Mouse (Mus musculus) small intestine, adult 2 months (tissue): ENCODE results near the gene Sppl3. TPM values are rescaled to one million over a fixed set of nuclear protein-coding genes. Genes with fewer than 3 reads are reported as not detected.

Experiments
- H3K27ac ChIP-seq: fragments of 200-500 bp; 2 replicates; pipeline ENCODE4 v1.5.1; 2012; ENCODE audit warnings: low read depth, low read length, control low read depth, inconsistent platforms; ENCODE audit not compliant: insufficient read depth
- H3K27me3 ChIP-seq: fragments of 200-500 bp; 2 replicates; pipeline ENCODE4 v1.6.1; 2012; ENCODE audit warnings: mild to moderate bottlenecking, moderate library complexity, low read length, inconsistent platforms; ENCODE audit not compliant: control insufficient read depth, insufficient read depth
- H3K36me3 ChIP-seq: fragments of 200-500 bp; 2 replicates; pipeline ENCODE4 v1.6.1; 2012; ENCODE audit warnings: mild to moderate bottlenecking, low read length, control low read depth, inconsistent platforms; ENCODE audit not compliant: control insufficient read depth, insufficient read depth
- H3K4me1 ChIP-seq: fragments of 200-500 bp; 2 replicates; pipeline ENCODE4 v1.6.1; 2012; ENCODE audit warnings: low read length, inconsistent platforms, mixed read lengths; ENCODE audit not compliant: control insufficient read depth, insufficient read depth, insufficient read length
- H3K4me3 ChIP-seq: fragments of 200-500 bp; 2 replicates; pipeline ENCODE4 v1.5.1; 2012; ENCODE audit warnings: low read depth, mild to moderate bottlenecking, control low read depth, inconsistent platforms, low read length, moderate library complexity
- CTCF ChIP-seq: fragments of 200-500 bp; IDR thresholded peaks from 2 replicates; pipeline ENCODE4 v1.5.1; 2012; ENCODE audit warnings: low read depth, mild to moderate bottlenecking, control low read depth, inconsistent platforms, low read length, moderate library complexity, mixed read lengths; ENCODE audit not compliant: insufficient replicate concordance, insufficient read length; ENCODE audit errors: extremely low read depth
- POLR2A ChIP-seq: fragments of 200-500 bp; IDR thresholded peaks from 2 replicates; pipeline ENCODE4 v1.6.1; 2012; ENCODE audit warnings: low read depth, mild to moderate bottlenecking, control low read depth, inconsistent platforms, low read length, moderate library complexity
- WGBS: fragments of 180-500 bp; shearing (Covaris S2); methylation state at CpG from one replicate; pipeline ENCODE4 v1.1.7; 2018; 5-methylcytosine and 5-hydroxymethylcytosine counted together
- polyA plus RNA-seq: library from polyadenylated mRNA; depleted of rRNA; stranded (reverse); fragments of >200 nt; gene quantifications from 2 replicates; pipeline ENCODE4 v1.2.3, GENCODE M21; 2012

Gene Sppl3
- polyA plus RNA-seq, 1 experiment: 101 TPM

DNA sequence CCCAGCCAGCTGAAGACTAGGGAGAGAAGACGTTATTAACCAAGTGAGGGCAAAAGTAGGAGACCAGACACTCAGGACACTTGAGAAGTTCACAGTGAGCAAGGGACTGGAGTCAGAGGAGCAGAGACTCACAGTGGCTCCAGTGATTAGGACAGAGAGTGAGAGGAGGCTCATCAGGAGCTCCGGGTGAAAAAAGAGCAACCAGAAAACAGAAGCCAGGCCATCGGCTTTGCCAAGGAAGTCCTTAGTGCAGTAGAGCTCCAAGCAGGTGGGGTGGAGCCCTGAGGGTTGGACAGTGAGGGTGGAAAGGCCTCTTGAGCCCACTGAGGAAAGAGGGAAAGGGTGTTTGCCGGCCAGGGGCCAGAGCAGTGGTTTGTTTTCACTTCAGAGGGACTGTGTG lies 7.9 kb downstream of the Sppl3 start:
- Histone ChIP-seq H3K36me3 (no peaks in the 10 kb centered on the region), H3K27ac (peak overlapping the region; percentile 12; the same call in 1 of the 2 replicates), H3K4me1 (peaks cover 15% of the 10 kb centered on the region), H3K27me3 (no peaks in the 10 kb centered on the region), H3K4me3 (no peak overlapping the region)
- TF ChIP-seq CTCF (no peak), POLR2A (no peak)
- 9% methylated on average over 4 of the region's 4 CpGs for WGBS

DNA sequence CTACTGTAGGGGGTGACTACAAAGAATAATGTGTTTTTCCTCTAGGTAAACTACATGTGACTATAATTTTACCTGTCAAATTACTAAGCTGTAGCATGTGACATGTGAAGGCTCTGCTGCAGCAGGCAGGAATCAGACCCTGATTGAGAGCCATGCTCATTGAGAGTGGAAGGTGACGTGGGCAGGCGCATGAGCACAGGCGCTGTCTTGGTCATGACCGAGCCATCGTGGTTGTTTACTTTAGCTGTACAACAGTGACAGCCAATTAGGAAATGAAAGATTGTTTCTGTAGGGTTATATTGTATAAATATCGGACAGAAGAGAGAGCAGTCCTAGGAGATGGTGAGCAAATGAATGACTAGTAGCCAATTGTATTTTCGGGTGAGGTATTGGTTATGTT lies 11.1 kb downstream of the Sppl3 start:
- Histone ChIP-seq H3K4me1 (peaks cover 10% of the 10 kb centered on the region), H3K27me3 (no peaks in the 10 kb centered on the region), H3K27ac (no peak overlapping the region), H3K36me3 (no peaks in the 10 kb centered on the region), H3K4me3 (no peak overlapping the region)
- TF ChIP-seq CTCF (no peak), POLR2A (no peak)
- 72% methylated on average over 7 of the region's 7 CpGs for WGBS

DNA sequence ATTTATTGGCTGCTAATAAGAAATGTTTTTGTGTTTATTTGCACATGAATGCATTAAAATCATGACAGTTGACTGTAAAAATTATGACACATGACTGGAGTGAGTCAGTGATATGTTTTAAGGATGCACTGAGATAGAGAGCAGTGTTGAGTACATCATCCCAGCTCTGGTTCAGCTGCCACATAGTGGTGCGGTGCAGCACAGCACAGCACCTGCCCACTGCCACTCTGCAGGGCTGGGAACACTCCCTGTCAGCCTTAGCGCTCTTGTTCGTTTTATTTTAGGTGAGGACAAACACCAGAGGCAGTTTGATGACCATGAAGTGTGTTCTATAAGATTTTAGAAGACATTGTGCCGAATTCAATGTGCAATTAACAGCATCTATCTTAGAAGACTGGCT lies 15.2 kb downstream of the Sppl3 start:
- no peak for TF ChIP-seq CTCF
- Histone ChIP-seq H3K27ac (no peak overlapping the region), H3K4me1 (peaks cover 6% of the 10 kb centered on the region; the same call in 1 of the 2 replicates), H3K4me3 (no peak overlapping the region), H3K36me3 (no peaks in the 10 kb centered on the region), H3K27me3 (no peaks in the 10 kb centered on the region)
- 51% methylated on average over 4 of the region's 4 CpGs for WGBS

DNA sequence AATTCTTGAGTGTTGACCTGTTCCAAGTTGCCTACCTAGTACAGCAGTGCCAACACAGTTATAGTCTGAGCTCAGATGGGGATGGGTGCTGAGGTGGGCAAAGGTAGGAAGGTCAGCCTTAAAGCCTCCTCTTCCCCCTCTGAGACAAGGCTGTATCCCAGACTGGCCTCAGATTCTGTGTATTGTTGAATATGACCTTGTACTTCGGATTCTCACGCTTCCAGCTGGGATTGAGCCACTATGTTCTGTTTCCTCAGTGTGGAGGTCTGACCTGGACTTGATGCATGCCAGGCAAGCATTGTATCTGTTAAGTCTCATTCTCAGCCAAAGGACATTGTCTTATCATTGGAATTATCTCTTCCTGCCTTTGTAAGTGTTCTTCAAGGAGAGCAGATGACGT lies 16.2 kb downstream of the Sppl3 start:
- TF ChIP-seq POLR2A: no peak
- no peak for TF ChIP-seq CTCF
- Histone ChIP-seq H3K27ac (no peak overlapping the region), H3K4me1 (peaks cover 13% of the 10 kb centered on the region; the same call in 1 of the 2 replicates), H3K36me3 (no peaks in the 10 kb centered on the region), H3K4me3 (no peak overlapping the region), H3K27me3 (no peaks in the 10 kb centered on the region)
- 69% methylated on average over 3 of the region's 3 CpGs for WGBS

DNA sequence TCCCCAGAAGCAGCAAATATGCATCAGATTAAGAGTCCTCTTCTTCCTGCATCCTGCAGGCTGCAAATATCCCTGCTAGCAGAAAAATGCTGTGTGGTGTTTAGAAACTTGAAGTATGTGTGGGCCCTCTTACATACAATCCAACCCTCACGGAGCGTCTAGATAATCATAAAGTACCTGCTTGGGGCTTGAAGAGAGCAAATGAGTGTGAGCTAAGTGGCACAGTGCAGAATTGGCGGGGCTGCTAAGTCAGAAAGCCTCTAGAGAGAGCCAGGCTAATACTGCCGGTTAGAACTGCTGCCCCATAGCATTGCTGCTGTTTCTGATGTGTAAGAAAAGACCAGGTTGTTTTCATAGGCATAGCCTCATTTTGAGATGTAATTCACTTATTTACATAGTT lies 18.0 kb downstream of the Sppl3 start:
- no peak for TF ChIP-seq POLR2A
- no peak for TF ChIP-seq CTCF
- Histone ChIP-seq H3K27ac (no peak overlapping the region), H3K36me3 (no peaks in the 10 kb centered on the region), H3K4me1 (peaks cover 24% of the 10 kb centered on the region), H3K4me3 (no peak overlapping the region), H3K27me3 (no peaks in the 10 kb centered on the region)
- 93% methylated on average over 4 of the region's 4 CpGs for WGBS

DNA sequence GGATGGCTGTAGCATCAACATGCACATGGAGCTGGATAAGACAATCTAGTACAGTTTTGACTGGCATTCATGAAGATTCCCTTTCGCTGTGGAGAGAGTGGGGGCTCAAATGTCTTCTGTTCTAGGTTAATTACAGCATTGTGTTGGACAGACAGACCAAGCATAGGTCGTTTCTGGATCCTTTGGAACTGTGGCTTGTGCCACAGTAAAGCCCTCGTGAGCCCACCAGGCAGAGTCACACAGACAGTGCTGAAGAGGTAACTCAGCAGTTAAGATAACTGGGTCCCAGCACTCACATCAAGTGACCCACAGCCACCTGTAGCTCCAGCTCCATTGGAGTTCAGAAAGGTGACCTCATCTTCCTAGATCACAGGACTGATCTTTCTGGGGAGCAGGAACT lies 18.6 kb downstream of the Sppl3 start:
- Histone ChIP-seq H3K27me3 (no peaks in the 10 kb centered on the region), H3K4me1 (peaks cover 24% of the 10 kb centered on the region), H3K27ac (no peak overlapping the region), H3K36me3 (no peaks in the 10 kb centered on the region), H3K4me3 (no peak overlapping the region)
- TF ChIP-seq POLR2A (no peak), CTCF (no peak)
- 86% methylated on average over 3 of the region's 3 CpGs for WGBS

DNA sequence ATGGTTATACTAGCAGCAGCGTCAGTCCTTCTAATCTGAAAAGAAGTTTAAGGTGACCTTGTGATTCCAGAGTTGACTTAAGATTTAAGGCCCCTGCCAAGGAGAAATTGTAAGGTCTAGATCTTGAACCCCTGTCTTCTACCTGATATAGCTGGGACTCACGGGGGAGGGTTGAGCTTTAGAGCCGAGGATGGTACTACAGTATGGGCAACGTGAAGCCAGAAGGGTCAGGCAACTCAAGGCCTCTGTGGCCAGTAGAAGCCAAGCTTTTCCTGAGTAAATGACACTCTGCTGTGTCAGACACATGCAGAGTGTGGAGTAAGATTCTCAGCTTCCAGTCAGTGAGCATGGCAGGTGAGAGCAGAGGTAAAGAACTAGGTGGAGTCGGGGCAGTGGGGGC lies 20.6 kb downstream of the Sppl3 start:
- Histone ChIP-seq H3K36me3 (no peaks in the 10 kb centered on the region), H3K27me3 (no peaks in the 10 kb centered on the region), H3K27ac (peak overlapping the region; percentile 78), H3K4me3 (no peak overlapping the region), H3K4me1 (peaks cover 39% of the 10 kb centered on the region)
- no peak for TF ChIP-seq POLR2A
- TF ChIP-seq CTCF: no peak
- WGBS: 51% methylated on average over 5 of the region's 5 CpGs

DNA sequence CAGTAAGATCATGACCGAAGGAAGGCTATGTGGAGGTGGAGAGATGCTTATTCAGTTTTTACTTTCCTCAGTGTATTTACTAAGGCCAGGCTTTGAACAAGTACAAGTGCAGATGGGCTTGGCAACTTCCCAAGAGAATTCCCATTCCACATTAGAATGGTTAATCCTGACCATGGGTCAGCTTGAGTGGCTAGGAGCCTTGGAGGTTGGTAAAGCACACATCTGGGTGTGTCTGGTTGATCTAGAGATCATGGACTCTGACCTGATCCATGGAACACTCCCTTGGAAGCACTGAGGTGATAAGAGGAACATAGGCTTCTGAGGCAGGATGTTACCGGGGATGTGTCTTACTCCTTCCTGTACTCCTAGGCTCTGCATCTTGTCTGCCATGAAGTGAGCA lies 21.7 kb downstream of the Sppl3 start:
- WGBS: 41% methylated on average over 2 of the region's 2 CpGs
- no peaks in the 10 kb centered on the region for H3K27me3 ChIP-seq
- no peak for TF ChIP-seq POLR2A
- TF ChIP-seq CTCF: no peak
- H3K27ac ChIP-seq: peak overlapping the region; percentile 95
- peaks cover 37% of the 10 kb centered on the region for H3K4me1 ChIP-seq
- no peaks in the 10 kb centered on the region for H3K36me3 ChIP-seq
- peak overlapping the region; percentile 26; the same call in 1 of the 2 replicates for H3K4me3 ChIP-seq
